Mouse (Mus musculus): ENCODE data around the gene Gas2l1. TPM values are rescaled to one million over a fixed set of nuclear protein-coding genes. Genes with fewer than 3 reads are reported as not detected.

Gene Gas2l1
- polyA plus RNA-seq, 1 experiment from 2014 or later: 14.9 TPM

DNA sequence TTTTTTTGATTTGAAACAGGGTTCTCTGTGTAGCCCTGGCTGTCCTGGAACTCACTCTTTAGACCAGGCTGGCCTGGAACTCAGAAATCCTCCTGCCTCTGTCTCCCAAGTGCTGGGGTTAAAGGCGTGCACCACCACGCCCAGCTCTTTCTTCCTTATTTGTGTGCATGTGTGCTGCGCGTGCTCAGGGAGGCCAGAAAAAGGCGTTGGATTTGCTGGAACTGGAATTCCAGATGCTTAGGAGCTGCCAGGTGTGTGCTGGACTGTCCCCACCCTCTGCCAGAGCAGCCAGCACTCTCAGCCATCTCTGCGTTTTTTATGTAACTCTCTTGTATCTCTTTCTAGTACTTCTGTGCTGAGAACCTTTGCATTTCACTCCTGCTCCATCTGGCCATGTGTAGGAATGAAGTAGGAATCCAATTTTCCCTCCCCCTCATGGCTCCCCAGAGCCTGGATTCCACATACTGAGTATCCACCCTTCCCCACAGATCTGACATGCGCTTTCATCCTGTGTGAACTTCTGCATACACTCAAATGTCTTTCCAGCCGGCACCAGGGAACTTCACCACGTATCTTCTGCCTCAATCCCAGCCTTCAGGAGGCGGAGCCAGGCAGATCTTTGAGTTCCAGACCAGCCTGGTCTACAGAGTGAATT is 12.8 kb downstream of the Gas2l1 start:
- no peak for DNase-seq

DNA sequence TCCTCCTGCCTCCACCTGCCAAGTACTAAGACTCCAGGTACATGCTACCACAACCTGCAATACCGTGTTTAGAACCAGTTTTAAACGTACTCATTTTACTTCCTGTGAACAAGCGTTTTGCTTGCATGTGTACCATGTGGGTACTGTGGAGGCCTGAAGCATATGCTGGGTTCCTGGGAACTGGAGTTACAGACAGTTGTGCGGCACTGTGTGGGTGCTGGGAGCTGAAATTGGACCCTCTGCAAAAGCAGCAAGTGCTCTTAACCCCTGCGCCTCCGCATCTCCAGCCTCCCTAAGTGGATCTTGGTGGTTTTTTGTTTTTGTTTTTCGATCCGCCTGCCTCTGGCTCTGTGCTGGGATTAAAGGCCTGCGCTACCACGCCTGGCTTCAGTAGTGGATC is 13.5 kb downstream of the Gas2l1 start:
- DNase-seq: no peak
- Histone ChIP-seq H3K4me1 (ENCODE audit: insufficient read depth) (peaks cover 3% of the 10 kb centered on the region; the same call in 1 of the 2 replicates), H3K9ac (replicated peaks) (no peak overlapping the region), H3K4me3 (ENCODE audit: low read depth, low read length) (no peak overlapping the region), H3K27me3 (ENCODE audit: insufficient read depth, low read length) (peaks cover 12% of the 10 kb centered on the region), H3K36me3 (replicated peaks; ENCODE audit: insufficient read depth, low read length) (no peaks in the 10 kb centered on the region), H3K9me3 (ENCODE audit: low read length) (no peaks in the 10 kb centered on the region), H3K27ac (ENCODE audit: low read depth) (no peak overlapping the region), H3K4me2 (ENCODE audit: low read depth, low read length) (no peak overlapping the region)
- TF ChIP-seq EP300 (IDR thresholded peaks at IDR 0.05; ENCODE audit: low read depth) (no peak), CTCF (IDR thresholded peaks at IDR 0.05; ENCODE audit: low read depth) (no peak)
- no peak for ATAC-seq
- 81% methylated on average over 10 of the region's 10 CpGs for WGBS (ENCODE audit: insufficient replicate concordance)

More for the DNA sequence above, 12.8 kb downstream of the Gas2l1 start:
- no peak for TF ChIP-seq CTCF (IDR thresholded peaks at IDR 0.05; ENCODE audit: low read depth)
- TF ChIP-seq EP300 (IDR thresholded peaks at IDR 0.05; ENCODE audit: low read depth): no peak
- Histone ChIP-seq H3K27me3 (ENCODE audit: insufficient read depth, low read length) (peaks cover 19% of the 10 kb centered on the region), H3K4me3 (ENCODE audit: low read depth, low read length) (no peak overlapping the region), H3K9me3 (ENCODE audit: low read length) (no peaks in the 10 kb centered on the region), H3K4me1 (ENCODE audit: insufficient read depth) (peaks cover 3% of the 10 kb centered on the region; the same call in 1 of the 2 replicates), H3K27ac (ENCODE audit: low read depth) (no peak overlapping the region), H3K4me2 (ENCODE audit: low read depth, low read length) (no peak overlapping the region), H3K36me3 (replicated peaks; ENCODE audit: insufficient read depth, low read length) (no peaks in the 10 kb centered on the region), H3K9ac (replicated peaks) (no peak overlapping the region)
- ATAC-seq: no peak
- 72% methylated on average over 10 of the region's 10 CpGs for WGBS (ENCODE audit: insufficient replicate concordance)

DNA sequence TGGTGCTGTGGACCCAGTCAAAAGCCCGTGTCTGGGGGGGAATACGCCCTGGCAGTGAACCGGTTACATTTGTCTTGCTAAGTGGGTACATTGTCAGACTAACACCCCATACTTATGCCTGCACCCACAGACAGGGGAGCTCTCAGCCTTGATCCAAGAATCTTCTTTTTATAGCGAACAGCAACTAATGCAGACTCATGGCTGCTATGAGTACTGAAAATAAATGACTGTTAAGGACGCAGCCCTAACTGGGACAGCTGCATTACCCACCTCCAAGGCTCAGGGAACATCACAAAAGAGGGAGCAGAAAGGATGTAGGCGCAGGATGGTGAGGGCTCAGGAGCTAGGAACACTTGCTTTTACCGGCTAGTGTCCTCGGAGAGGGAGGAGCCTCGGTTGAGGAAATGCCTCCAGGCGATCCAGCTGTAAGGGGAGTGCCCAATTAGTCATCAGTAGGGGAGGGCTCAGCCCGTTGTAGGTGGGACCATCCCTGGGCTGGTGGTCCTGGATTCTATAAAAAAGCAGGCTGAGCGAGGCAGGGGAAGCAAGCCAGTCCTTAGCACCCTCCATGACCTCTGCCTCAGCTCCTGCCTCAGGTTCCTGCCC is 18.7 kb downstream of the Gas2l1 start:
- H3K36me3 ChIP-seq (replicated peaks; ENCODE audit: insufficient read depth, low read length): peaks cover 13% of the 10 kb centered on the region
- no peak for TF ChIP-seq CTCF (IDR thresholded peaks at IDR 0.05; ENCODE audit: low read depth)
- no peak for TF ChIP-seq EP300 (IDR thresholded peaks at IDR 0.05; ENCODE audit: low read depth)
- no peak overlapping the region for H3K4me2 ChIP-seq (ENCODE audit: low read depth, low read length)
- H3K27ac ChIP-seq (ENCODE audit: low read depth): no peak overlapping the region
- 56% methylated on average over 12 of the region's 12 CpGs for WGBS (ENCODE audit: insufficient replicate concordance)
- DNase-seq: no peak
- H3K9me3 ChIP-seq (ENCODE audit: low read length): no peaks in the 10 kb centered on the region
- no peak overlapping the region for H3K4me3 ChIP-seq (ENCODE audit: low read depth, low read length)
- no peaks in the 10 kb centered on the region for H3K4me1 ChIP-seq (ENCODE audit: insufficient read depth)
- no peak overlapping the region for H3K9ac ChIP-seq (replicated peaks)
- ATAC-seq: no peak
- no peaks in the 10 kb centered on the region for H3K27me3 ChIP-seq (ENCODE audit: insufficient read depth, low read length)

DNA sequence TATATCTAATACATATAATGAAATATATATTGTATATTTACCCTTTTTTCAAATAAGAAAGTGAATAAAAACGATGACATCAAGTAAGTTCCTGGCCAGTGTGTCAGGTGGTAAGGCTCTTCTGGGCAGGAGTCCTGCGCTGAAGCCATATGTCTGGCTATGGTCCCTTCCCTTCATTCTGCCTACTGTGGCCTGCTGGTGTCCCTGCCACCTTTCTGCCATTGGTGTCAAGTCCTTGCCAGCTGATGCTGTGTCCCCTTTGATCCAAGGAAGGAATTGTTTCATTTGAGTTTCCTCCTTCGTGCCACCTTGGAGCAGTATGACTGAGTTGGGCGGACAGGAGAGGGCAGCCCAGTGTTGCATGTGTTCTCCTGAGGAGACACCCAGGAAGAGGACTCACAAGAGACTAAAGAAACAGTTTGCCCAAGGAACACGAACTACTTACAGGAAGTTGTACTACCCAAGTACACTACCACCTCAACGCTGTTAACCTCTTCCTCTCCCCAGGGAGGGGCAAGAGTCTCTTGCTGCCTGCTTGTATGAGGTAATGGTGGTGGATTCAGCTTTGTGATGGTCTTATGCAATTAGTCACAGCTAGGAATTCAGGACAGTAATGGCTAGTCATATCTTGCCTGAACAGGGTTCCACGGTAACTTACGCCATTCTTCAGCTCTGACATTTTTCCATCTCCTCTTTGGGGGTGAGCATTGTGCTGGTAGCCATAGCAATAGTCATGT is 22.3 kb downstream of the Gas2l1 start:
- H3K4me1 ChIP-seq (ENCODE audit: insufficient read depth): no peaks in the 10 kb centered on the region
- H3K9ac ChIP-seq (replicated peaks): no peak overlapping the region
- no peak for TF ChIP-seq EP300 (IDR thresholded peaks at IDR 0.05; ENCODE audit: low read depth)
- no peak for TF ChIP-seq CTCF (IDR thresholded peaks at IDR 0.05; ENCODE audit: low read depth)
- WGBS (ENCODE audit: insufficient replicate concordance): 68% methylated on average over 8 of the region's 8 CpGs
- DNase-seq (no peak), ATAC-seq (0 out of 2 replicates have a peak, but pooled peaks have one; percentile 15)
- H3K9me3 ChIP-seq (ENCODE audit: low read length): no peaks in the 10 kb centered on the region
- no peak overlapping the region for H3K4me2 ChIP-seq (ENCODE audit: low read depth, low read length)
- H3K36me3 ChIP-seq (replicated peaks; ENCODE audit: insufficient read depth, low read length): peaks cover 34% of the 10 kb centered on the region
- no peak overlapping the region for H3K27ac ChIP-seq (ENCODE audit: low read depth)
- no peaks in the 10 kb centered on the region for H3K27me3 ChIP-seq (ENCODE audit: insufficient read depth, low read length)
- no peak overlapping the region for H3K4me3 ChIP-seq (ENCODE audit: low read depth, low read length)

DNA sequence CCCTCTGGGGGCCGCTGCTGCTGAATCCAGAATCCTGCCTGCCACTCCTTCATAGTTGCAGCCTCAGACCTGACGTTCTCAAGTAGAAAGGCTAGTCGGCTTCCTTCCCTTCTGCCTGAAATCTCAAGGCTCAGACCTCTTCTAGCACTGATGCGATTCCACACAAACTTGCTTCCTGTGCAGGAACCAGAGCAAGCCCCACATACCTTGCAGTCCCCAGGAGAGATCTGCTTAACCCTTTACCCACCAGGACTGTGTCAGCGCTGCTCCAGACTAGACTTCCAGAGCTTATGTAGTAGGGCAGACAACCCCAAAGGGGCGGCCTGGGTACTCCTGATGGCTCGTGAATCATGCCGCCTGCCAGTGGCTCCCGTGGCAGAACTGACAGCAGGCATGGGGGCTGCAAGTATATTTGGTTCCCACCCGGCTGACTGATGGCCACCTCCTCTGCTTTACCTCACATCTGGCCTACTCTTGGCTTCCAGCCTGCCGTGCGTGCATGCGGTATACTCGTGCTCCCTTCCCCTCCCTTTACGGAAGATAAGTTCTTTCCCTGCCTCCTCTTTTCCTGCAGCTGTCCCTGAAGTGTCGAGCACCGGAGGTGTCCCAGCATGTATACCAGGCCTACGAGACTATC is 23.9 kb downstream of the Gas2l1 start:
- ATAC-seq: no peak
- TF ChIP-seq CTCF (IDR thresholded peaks at IDR 0.05; ENCODE audit: low read depth): no peak
- no peak for TF ChIP-seq EP300 (IDR thresholded peaks at IDR 0.05; ENCODE audit: low read depth)
- no peak overlapping the region for H3K27ac ChIP-seq (ENCODE audit: low read depth)
- no peaks in the 10 kb centered on the region for H3K4me1 ChIP-seq (ENCODE audit: insufficient read depth)
- no peak overlapping the region for H3K4me2 ChIP-seq (ENCODE audit: low read depth, low read length)
- no peak overlapping the region for H3K4me3 ChIP-seq (ENCODE audit: low read depth, low read length)
- no peak overlapping the region for H3K9ac ChIP-seq (replicated peaks)
- peaks cover 49% of the 10 kb centered on the region for H3K36me3 ChIP-seq (replicated peaks; ENCODE audit: insufficient read depth, low read length)
- H3K27me3 ChIP-seq (ENCODE audit: insufficient read depth, low read length): no peaks in the 10 kb centered on the region
- DNase-seq: no peak
- H3K9me3 ChIP-seq (ENCODE audit: low read length): no peaks in the 10 kb centered on the region
- WGBS (ENCODE audit: insufficient replicate concordance): 81% methylated on average over 18 of the region's 18 CpGs

DNA sequence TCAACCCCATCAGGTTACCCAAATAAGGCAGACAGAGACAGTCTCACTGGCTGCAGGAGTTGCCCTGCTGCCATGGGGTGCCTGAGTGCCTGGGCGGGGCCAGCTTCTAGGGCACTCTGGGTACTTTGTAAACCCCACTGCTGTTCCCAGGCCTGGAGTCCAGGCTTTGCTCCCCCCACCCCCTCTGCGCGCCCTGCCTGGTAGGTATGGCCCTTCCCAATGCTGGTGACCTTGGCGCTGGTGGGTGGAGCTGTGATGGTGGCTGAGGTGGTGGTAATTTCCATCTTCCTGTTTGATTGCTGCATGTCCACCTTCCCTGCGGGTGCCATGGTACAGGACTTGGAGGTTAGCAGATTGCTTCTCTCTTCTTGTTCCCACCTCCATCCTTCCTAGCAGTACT is 24.5 kb downstream of the Gas2l1 start:
- Histone ChIP-seq H3K4me1 (ENCODE audit: insufficient read depth) (no peaks in the 10 kb centered on the region), H3K9ac (replicated peaks) (no peak overlapping the region), H3K9me3 (ENCODE audit: low read length) (no peaks in the 10 kb centered on the region), H3K27me3 (ENCODE audit: insufficient read depth, low read length) (no peaks in the 10 kb centered on the region), H3K27ac (ENCODE audit: low read depth) (no peak overlapping the region), H3K4me2 (ENCODE audit: low read depth, low read length) (no peak overlapping the region), H3K36me3 (replicated peaks; ENCODE audit: insufficient read depth, low read length) (peaks cover 55% of the 10 kb centered on the region), H3K4me3 (ENCODE audit: low read depth, low read length) (no peak overlapping the region)
- ATAC-seq: no peak
- WGBS (ENCODE audit: insufficient replicate concordance): 80% methylated on average over 5 of the region's 5 CpGs
- DNase-seq: no peak
- TF ChIP-seq EP300 (IDR thresholded peaks at IDR 0.05; ENCODE audit: low read depth): no peak
- TF ChIP-seq CTCF (IDR thresholded peaks at IDR 0.05; ENCODE audit: low read depth): no peak
